ENCODE assay signal across 9 mouse cellular contexts in genomic region chr16:75696176-75696575, GRCm38 (mm10).
A peak's percentile ranks its signal among the peaks of the same experiment; 100 is the strongest.
DNase-seq lines count a peak whose midpoint lies in the region; ATAC-seq and TF ChIP-seq lines count a peak whose summit lies in the region.
"Had no signal": no experiment of that assay in that cellular context is flagged by ENCODE, and none has a peak within 500 bp of the region (broad histone marks: within the 10 kb centered on the region; RNA-seq: fewer than 3 reads in every experiment).

No protein-coding gene starts in this region.

- H3K9me3 ChIP-seq in heart, embryonic 10.5 days = no peaks in the 10 kb centered on the region
- no peaks in the 10 kb centered on the region for H3K9me3 ChIP-seq in heart, postnatal 0 days (replicated peaks; ENCODE audit: control insufficient read depth, low read length)

- H3K4me1 ChIP-seq in heart, embryonic 10.5 days = no peaks in the 10 kb centered on the region
- H3K4me1 ChIP-seq in heart, postnatal 0 days (ENCODE audit: control insufficient read depth, insufficient read depth) = no peaks in the 10 kb centered on the region
- H3K4me1 ChIP-seq in lung, adult 2 months (ENCODE audit: control insufficient read depth, insufficient read depth, low read length) = no peaks in the 10 kb centered on the region

- no peak for TF ChIP-seq EP300 in heart, postnatal 0 days (IDR thresholded peaks at IDR 0.05; ENCODE audit: low read depth)

- H3K9ac ChIP-seq in heart, postnatal 0 days (replicated peaks; ENCODE audit: low read depth, low read length) = no peak overlapping the region

- H3K4me3 ChIP-seq in heart, embryonic 10.5 days = no peak overlapping the region
- no peak overlapping the region for H3K4me3 ChIP-seq in heart, postnatal 0 days (ENCODE audit: low read depth, low read length)
- no peak overlapping the region for H3K4me3 ChIP-seq in layer of hippocampus, adult 2 months
- no peak overlapping the region for H3K4me3 ChIP-seq in lung, adult 2 months (replicated peaks; ENCODE audit: extremely low read depth, low read depth, low read length)

- peak; percentile 74 for TF ChIP-seq CTCF in heart, postnatal 0 days (IDR thresholded peaks at IDR 0.05; ENCODE audit: low read depth)
- TF ChIP-seq CTCF in layer of hippocampus, adult 2 months (conservative IDR thresholded peaks at IDR 0.05) = peak; percentile 91
- TF ChIP-seq CTCF in lung, adult 2 months (IDR thresholded peaks at IDR 0.05; ENCODE audit: insufficient read depth, low read length) = peak; percentile 57

- peak; percentile 55; the same call in 1 of the 2 replicates for ATAC-seq in heart, postnatal 0 days (ENCODE audit: insufficient read depth, low read depth)

- no peaks in the 10 kb centered on the region for H3K36me3 ChIP-seq in heart, embryonic 10.5 days
- no peaks in the 10 kb centered on the region for H3K36me3 ChIP-seq in heart, postnatal 0 days (replicated peaks; ENCODE audit: control insufficient read depth, insufficient read depth, low read length)

- WGBS in heart, embryonic 10.5 days = 19% methylated on average over 2 of the region's 2 CpGs
- 8% methylated on average over 2 of the region's 2 CpGs for WGBS in heart, postnatal 0 days
- WGBS in lung, adult 2 months = 7% methylated on average over 2 of the region's 2 CpGs

- peak; percentile 29 to 60 for DNase-seq in heart, adult 18-20 months
- DNase-seq in heart, embryonic 10.5 days (ENCODE audit: low spot score) = no peak
- peak; percentile 38 for DNase-seq in adrenal gland, adult 2 months
- DNase-seq in embryo, embryonic 11.5 days (ENCODE audit: low read depth, low spot score) = peak; percentile 31
- DNase-seq in heart, postnatal 0 days (ENCODE audit: low spot score) = peak; percentile 15
- peak; percentile 19 to 62 for DNase-seq in layer of hippocampus, adult 2 months (ENCODE audit: low spot score in 2 of 2)
- peak; percentile 18 for DNase-seq in lung, adult 2 months
- DNase-seq in right cerebral cortex, postnatal 14 days = peak; percentile 31

- H3K27ac ChIP-seq in heart, embryonic 10.5 days = no peak overlapping the region
- H3K27ac ChIP-seq in heart, postnatal 0 days (ENCODE audit: low read depth) = no peak overlapping the region
- no peak overlapping the region for H3K27ac ChIP-seq in layer of hippocampus, adult 2 months
- H3K27ac ChIP-seq: macrophage had no signal

- no peaks in the 10 kb centered on the region for H3K27me3 ChIP-seq in heart, embryonic 10.5 days (ENCODE audit: insufficient read depth, poor library complexity, severe bottlenecking)
- no peaks in the 10 kb centered on the region for H3K27me3 ChIP-seq in heart, postnatal 0 days (ENCODE audit: control insufficient read depth, insufficient read depth, low read length)

- TF ChIP-seq POLR2A in lung, adult 2 months (IDR thresholded peaks at IDR 0.05; ENCODE audit: borderline replicate concordance, extremely low read depth, low read depth, low read length) = no peak

- no peak overlapping the region for H3K4me2 ChIP-seq in heart, postnatal 0 days (ENCODE audit: low read depth, low read length)
